Mouse (Mus musculus) NIH3T3 (cell line): ENCODE measurements at regions not wholly inside any gene's neighbourhood (a gene's known extent, or its start where the extent isn't known, plus 50 kb on each side); places are given as distances from the start of the nearest gene placed in this dataset.

Experiments used
- DNase-seq: peaks from one replicate; pipeline ENCODE4 v3.0.0-alpha.2; 2012; ENCODE audit warnings: low read depth

DNA sequence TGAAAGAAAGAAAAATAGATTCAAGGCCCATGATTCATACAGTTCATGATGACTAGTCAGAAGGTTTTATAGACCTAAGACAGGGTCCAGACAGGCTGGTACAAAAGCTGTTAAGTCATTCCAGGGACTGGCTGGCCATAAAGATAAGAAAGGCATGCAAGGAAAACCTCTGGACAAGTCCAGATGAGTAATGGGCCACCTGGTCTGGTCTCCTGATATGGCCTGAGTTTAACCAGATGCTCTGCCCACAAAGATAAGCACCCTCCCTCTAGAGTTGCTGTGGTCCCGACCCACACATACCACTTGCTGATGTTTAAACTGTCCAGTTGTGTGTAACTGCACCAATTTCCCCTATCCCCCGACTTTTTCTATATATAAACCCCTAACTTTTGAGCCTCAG, 934.7 kb upstream of the Ndn start:
- no peak for DNase-seq

DNA sequence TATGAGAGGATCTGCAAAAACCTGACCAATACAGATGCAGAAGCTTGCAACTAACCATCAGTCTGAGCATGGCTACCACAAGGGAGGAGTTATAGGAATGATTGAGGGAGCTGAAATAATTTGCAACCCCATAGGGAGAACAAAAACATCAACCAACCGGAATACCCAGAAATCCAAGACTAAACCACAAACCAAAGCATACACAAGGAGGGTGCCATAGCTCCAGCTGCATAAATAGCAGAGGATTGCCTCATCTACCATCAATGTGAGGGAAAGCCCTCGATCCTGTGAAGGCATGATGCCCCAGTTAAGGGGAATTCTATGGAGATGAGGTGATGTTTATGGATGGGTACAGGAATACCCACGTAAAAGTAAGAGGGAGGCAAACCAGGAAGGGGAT, 929.8 kb upstream of the Ndn start:
- peak; percentile 15 for DNase-seq

DNA sequence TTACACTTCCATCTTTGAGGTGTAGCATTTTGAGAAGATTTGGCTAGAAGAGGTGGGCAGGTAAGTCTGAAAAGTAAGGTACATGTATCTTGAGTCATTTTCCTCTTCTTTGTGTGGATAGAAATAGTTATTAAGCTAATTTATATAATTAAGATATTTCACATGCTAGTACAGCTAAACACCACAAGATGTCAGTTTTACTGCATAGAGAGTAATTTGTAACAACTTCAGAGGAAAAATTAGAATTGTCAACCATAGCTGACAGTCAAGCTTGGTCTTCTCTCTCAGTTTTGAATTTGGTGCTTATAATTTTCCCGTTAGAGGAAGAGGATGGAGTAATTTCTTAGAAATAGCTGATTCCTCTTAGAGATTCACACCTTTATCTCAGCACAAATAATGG, 890.6 kb upstream of the Ndn start:
- DNase-seq: no peak

DNA sequence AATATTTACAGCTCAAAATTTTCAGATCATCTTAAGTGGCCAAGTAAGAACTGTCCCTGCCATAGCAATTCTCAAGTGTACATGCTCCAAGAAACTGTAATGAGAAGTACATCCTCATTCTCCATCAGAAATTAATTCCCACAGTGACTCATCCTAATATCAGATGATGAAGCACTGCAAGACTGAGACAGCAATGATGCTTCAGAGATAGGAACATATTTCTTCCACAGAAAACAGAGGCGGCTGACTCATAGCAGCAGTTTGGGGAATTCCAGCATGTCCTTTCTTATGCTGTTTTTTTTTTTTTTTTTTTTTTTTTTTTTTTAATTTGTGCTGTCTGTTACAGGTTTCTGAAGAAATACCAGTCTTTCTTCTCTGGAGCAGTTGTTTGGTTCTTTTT, 865.3 kb upstream of the Ndn start:
- peak; percentile 42 for DNase-seq

DNA sequence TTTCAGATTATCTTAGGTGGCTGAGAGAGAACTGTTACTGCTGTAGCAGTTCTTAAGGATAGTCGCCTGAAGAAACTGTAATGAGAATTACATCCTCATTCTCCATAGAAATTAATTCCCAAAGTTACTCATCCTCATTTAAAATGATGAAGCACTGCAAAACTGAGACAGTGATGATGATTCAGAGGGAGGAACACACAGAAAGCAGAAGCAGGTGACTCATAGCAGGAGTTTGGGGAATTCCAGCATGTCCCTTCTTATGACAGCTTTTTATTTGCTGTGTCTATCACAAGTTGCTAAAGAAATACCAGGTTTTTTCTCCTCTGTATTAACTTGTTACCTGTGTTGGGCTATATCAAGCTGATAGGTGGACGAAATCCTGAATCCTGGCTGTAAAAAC, 831.6 kb upstream of the Ndn start:
- peak; percentile 6 for DNase-seq

DNA sequence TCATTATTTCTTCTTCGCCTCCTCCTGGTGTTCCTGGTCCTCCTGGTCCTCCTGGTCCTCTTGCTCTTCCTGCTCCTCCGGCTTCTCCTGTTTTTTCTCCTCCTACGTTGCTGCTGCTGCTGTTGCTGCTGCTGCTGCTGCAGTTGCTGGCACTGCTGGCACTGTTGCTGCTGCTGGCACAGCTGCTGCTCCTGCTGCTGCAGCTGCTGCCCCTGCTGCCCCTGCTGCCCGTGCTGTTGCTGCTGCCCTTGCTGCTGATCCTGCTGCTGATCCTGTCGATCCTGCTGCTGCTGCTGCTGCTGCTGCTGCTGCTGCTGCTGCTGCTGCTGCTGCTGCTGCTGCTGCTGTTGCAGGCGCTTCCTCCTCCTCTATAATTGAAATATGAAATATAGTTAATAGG, 811.2 kb upstream of the Ndn start:
- DNase-seq: no peak
